Mouse (Mus musculus): ENCODE results near the gene Wdr11.

The Wdr11 gene

GRCm38 (mm10) chr7:129591371-129592131 lies at the start of gene Wdr11:
Gene Wdr11 (plus strand): TSS chr7:129591863.
- in situ Hi-C loops (cut with MboI, MseI): no loop called here

- in situ Hi-C loops (cut with MboI, MseI): no loop called here
Measured at GRCm38 (mm10) chr7:129567541-129567940, 24.1 kb upstream of the Wdr11 start.

- in situ Hi-C loops (cut with MboI, MseI): no loop called here
Measured at GRCm38 (mm10) chr7:129568338-129568737, 23.3 kb upstream of the Wdr11 start.

- in situ Hi-C loops (cut with MboI, MseI): no loop called here
Measured at GRCm38 (mm10) chr7:129574471-129574870, 17.2 kb upstream of the Wdr11 start.

- in situ Hi-C loops (cut with MboI, MseI): no loop called here
Measured at GRCm38 (mm10) chr7:129575110-129575784, 16.4 kb upstream of the Wdr11 start.

DNA sequence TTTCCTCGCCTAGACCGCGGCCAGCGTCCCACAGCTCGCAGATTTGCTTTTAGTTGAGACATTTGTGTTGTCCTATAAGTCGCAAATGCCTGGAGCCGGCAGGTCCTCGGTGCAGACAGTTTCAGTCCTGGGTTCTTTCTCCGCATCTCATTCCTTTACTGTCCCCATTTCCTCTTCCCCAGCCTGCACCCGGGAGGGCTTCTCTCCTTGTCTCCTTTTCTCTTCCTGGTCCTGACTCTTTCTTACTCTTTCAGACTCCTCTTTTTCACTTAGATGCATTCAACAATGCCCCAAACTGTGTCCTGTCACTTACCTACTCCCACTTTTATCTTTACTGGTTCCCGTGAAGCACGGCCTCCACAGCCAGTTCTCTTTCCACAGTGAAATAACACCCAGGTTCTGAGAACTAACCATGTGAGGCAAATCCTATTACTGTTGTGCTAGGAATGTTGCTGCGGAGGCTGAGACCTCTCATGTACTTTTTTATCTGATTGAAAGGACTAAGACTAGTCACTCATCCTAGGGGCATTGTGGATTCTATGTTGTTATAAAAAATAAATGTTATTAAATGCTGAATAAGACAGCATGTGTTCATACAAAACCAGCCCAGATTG lies 576 bp downstream of the Wdr11 start:
- in situ Hi-C loops (cut with MboI, MseI): no loop called here

- in situ Hi-C loops (cut with MboI, MseI): no loop called here
Measured at GRCm38 (mm10) chr7:129597186-129597585, 5.5 kb downstream of the Wdr11 start.

DNA sequence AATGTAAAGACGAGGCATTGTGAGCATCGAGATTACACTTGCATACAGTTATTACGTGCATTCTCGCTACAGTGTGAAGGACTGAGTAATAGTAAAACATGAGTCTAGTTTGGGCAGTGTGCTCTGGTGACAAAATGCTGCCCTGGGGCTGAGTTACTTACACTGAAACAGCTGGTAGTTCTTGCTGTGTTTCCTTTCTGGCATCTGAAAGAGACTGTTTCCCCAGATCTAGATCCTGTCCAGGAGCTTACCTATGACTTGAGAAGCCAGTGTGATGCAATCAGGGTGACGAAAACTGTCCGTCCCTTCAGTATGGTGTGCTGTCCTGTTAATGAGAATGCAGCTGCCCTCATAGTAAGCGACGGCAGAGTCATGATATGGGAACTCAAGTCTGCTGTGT lies 14.6 kb downstream of the Wdr11 start:
- in situ Hi-C loops (cut with MboI, MseI): no loop called here

- in situ Hi-C loops (cut with MboI, MseI): no loop called here
Measured at GRCm38 (mm10) chr7:129621141-129621540, 29.5 kb downstream of the Wdr11 start.

DNA sequence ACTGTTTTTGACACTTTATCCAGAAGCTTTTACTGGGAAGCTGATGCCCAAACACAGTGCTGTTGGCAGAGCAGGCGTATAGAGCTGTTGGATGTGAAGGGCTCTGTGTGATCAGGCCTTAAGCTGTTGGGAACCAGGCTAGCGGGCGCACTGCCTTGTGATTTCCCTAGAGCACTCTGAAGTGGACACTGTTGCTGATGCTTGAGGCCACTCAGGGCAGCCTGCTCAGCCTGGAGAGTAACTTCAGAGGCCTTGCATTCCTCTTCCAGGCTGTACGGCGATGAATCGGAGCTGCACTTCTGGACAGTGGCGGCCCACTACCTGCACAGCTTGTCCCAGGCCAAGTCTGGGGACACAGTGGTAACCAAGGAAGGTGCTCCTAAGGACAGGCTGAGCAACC lies 38.7 kb downstream of the Wdr11 start:
- in situ Hi-C loops (cut with MboI, MseI): no loop called here

GRCm38 (mm10) chr7:129631453-129631852 lies 39.8 kb downstream of the Wdr11 start:
- in situ Hi-C loops (cut with MboI, MseI): no loop called here

DNA sequence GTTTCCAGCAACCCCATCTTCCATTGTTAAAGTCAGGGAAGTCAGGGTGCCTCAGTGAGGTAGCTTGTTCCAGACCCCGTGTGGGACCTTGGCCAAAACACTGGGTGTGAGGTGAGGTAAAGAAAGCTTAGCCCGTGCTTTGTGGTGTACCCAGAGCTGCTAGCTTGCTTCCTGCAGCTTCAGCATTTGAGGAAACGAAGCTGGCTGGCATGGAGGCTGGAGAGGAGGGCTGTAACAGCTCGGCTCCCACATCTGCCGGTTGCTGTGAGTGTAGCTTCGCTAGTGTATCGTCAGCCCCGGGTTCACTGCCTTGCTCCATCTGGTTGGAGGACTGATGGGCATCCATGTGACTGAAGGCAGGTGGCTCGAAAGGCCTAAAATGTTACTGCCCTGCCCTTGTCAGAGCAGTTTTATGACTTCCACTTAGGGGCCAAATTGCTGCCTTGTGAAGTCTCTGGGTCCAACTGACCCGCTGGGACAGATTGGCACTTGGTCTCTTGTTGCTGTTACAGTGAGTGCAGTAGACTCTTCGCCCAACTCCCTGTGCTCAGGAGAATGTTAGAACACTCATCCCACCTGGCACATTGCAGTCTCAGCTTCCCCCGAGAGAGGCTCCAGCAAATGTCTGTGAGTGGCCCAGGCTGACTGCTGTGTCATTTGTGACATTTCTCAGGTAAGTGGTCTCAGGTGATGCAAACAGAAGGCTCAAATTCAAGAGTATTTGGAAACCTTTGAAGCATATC lies 44.4 kb downstream of the Wdr11 start:
- in situ Hi-C loops (cut with MboI, MseI): no loop called here

GRCm38 (mm10) chr7:129636992-129637391 lies 45.3 kb downstream of the Wdr11 start:
- in situ Hi-C loops (cut with MboI, MseI): no loop called here

GRCm38 (mm10) chr7:129637906-129638475 lies 46.3 kb downstream of the Wdr11 start:
- in situ Hi-C loops (cut with MboI, MseI): no loop called here

- in situ Hi-C loops (cut with MboI, MseI): no loop called here
Measured at GRCm38 (mm10) chr7:129639006-129639405, 47.3 kb downstream of the Wdr11 start.

DNA sequence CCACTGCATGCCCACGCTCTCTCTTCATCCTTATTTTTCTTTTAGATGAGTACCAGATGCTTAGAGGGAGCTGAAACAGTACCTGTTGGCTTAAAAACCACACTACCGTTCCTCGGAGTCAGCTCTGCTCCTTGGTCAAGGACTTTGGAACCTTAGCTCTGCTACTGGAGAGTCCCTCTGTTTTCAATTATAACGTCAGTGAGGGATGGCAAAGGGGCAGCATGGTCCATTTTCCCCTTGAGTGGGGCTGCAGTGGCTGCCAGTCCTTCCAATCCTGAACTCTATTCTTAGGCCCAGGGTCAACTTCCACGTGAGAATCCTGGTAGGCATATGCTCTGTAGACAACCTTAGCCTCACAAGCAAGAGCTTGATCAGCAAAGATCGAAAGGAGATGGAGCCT lies 48.2 kb downstream of the Wdr11 start:
- in situ Hi-C loops (cut with MboI, MseI): no loop called here

DNA sequence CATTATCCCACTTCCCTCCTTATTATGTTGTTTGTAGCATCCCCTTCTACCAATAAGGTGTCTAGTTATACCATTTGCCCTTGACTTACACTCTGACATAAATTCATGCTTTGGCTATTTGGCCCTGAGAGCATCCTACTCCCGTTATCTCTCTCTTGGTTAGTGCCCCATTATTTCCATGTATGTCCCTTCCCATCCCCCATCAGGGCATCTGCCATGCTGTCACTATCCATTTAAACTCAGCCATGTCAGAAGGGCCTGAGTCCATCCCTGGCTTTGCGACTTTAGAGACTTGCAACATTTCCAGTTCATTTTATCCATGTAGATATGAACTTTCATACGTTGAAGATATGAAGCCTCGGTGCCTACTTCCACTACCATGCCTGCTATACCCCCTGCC lies 51.6 kb downstream of the Wdr11 start:
- in situ Hi-C loops (cut with MboI, MseI): no loop called here

- in situ Hi-C loops (cut with MboI, MseI): loop anchor here (5.0 kb wide), 1 partner anchor 830 kb away; no protein-coding TSS in a partner anchor
Measured at GRCm38 (mm10) chr7:129647798-129648197, 56.1 kb downstream of the Wdr11 start.

DNA sequence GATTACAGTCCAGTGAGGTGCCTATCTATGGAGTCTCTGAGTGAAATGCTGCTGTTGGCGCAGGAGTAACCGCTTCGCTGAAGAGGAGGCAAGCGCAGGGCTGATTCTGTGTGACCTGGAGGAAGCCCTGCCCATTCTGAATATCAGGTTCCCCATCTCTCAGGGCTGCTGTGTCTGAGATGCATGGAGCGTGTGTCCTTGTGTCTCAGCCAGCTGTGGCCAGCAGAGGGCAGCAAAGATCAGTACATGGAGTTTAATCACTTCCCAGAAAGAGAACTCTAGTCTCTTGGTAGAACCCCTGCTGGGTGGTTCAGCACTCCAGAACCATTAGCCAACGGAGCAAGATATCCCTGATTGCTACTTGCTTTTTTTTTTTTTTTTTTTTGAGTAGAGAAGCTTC lies 57.3 kb downstream of the Wdr11 start:
- in situ Hi-C loops (cut with MboI, MseI): loop anchor here (5.0 kb wide), 1 partner anchor 828 kb away; no protein-coding TSS in a partner anchor

- in situ Hi-C loops (cut with MboI, MseI): loop anchor here (5.0 to 10.0 kb wide), 2 partner anchors 394 to 622 kb away; no protein-coding TSS in a partner anchor
Measured at GRCm38 (mm10) chr7:129650717-129651116, 59.1 kb downstream of the Wdr11 start.

DNA sequence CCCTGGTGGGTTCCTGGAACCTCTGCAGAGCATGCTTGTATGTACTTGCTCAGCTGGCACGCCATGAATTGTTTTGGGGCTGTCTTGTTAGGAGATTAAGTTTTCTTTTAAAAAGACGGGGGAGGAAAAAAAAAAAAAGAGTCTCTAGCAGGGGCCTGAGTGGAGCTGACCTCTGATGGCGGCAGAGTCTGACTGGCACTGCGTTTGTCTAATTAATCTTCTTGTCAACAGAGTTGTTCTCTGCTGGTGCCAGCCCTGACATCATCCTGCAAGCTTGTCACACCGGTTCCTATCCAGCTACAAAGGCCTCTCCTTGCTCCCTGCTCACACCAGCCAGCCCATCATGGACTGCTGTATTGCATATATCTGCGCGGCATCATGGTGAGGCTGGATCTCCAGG lies 60.1 kb downstream of the Wdr11 start:
- in situ Hi-C loops (cut with MboI, MseI): loop anchor here (5.0 to 10.0 kb wide), 2 partner anchors 393 to 621 kb away; no protein-coding TSS in a partner anchor
